Mouse (Mus musculus) kidney, adult 2 months (tissue): ENCODE results near the gene Znhit1. TPM values are rescaled to one million over a fixed set of nuclear protein-coding genes. Genes with fewer than 3 reads are reported as not detected.
A peak's percentile ranks its signal among the peaks of the same experiment; 100 is the strongest.

Experiments
- DNase-seq: peaks from one replicate; pipeline ENCODE4 v3.0.0; 2021
- H3K27ac ChIP-seq: fragments of 200-500 bp; 2 replicates; pipeline ENCODE4 v1.5.1; 2012; ENCODE audit warnings: low read depth, low read length, control low read depth, inconsistent platforms; ENCODE audit not compliant: insufficient read depth
- H3K27me3 ChIP-seq: fragments of 200-500 bp; replicated peaks from 2 replicates; pipeline ENCODE4 v1.6.1; 2012; ENCODE audit warnings: mild to moderate bottlenecking, moderate library complexity, low read length, inconsistent platforms; ENCODE audit not compliant: control insufficient read depth, insufficient read depth
- H3K36me3 ChIP-seq: fragments of 200-500 bp; 2 replicates; pipeline ENCODE4 v1.6.1; 2012; ENCODE audit warnings: mild to moderate bottlenecking, moderate library complexity, low read length, inconsistent platforms; ENCODE audit not compliant: control insufficient read depth, insufficient read depth
- H3K4me1 ChIP-seq: fragments of 200-500 bp; 2 replicates; pipeline ENCODE4 v1.6.1; 2011; ENCODE audit warnings: low read length; ENCODE audit not compliant: control insufficient read depth, insufficient read depth
- H3K4me3 ChIP-seq: fragments of 200-500 bp; 2 replicates; pipeline ENCODE4 v1.5.1; 2011; ENCODE audit warnings: mild to moderate bottlenecking, low read depth, low read length, control low read depth; ENCODE audit not compliant: insufficient read depth
- CTCF ChIP-seq: fragments of 200-500 bp; conservative IDR thresholded peaks from 2 replicates; pipeline ENCODE4 v1.5.1; 2011; ENCODE audit warnings: low read depth, mild to moderate bottlenecking, control low read depth, low read length, moderate library complexity, mixed read lengths; ENCODE audit not compliant: insufficient read depth, insufficient read length
- POLR2A ChIP-seq: fragments of 200-500 bp; IDR thresholded peaks from one replicate; pipeline ENCODE4 v1.6.1; 2011; ENCODE audit warnings: low read depth, low read length, control low read depth
- WGBS: fragments of 180-500 bp; shearing (Covaris S2); methylation state at CpG from one replicate; pipeline ENCODE4 v1.1.7; 2018; 5-methylcytosine and 5-hydroxymethylcytosine counted together
- polyA plus RNA-seq: library from polyadenylated mRNA; depleted of rRNA; stranded (reverse); fragments of >200 nt; gene quantifications from 2 replicates; pipeline ENCODE4 v1.2.3, GENCODE M21; 2012

Znhit1 gene
- polyA plus RNA-seq, 1 experiment: 99.7 TPM

DNA sequence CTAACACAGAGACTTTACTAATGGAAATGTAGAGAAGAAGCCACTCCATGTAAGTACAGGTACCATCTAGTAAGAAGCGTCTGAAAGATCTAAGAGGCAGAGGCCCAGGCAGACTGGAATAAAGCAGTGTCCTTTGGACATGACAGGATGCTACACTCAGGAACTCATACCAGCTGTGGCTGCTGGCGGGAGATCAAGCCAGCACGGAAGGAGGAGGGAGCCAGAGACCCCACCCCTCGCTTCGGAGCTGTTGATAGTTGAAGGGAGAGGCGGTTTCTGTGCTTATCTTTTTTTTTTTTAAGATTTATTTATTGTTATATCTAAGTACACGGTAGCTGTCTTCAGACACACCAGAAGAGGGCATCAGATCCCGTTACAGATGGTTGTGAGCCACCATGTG is 19.5 kb upstream of the Znhit1 start:
- TF ChIP-seq CTCF (no peak), POLR2A (no peak)
- no peaks in the 10 kb centered on the region for H3K4me1 ChIP-seq
- H3K4me3 ChIP-seq: no peak overlapping the region
- H3K27me3 ChIP-seq: no peaks in the 10 kb centered on the region
- WGBS: 31% methylated on average over 8 of the region's 8 CpGs
- no peak overlapping the region for H3K27ac ChIP-seq
- no peak for DNase-seq
- no peaks in the 10 kb centered on the region for H3K36me3 ChIP-seq

GRCm38 (mm10) chr5:137000612-137001011 is 12.8 kb upstream of the Znhit1 start:
- no peak overlapping the region for H3K4me3 ChIP-seq
- no peaks in the 10 kb centered on the region for H3K4me1 ChIP-seq
- H3K27me3 ChIP-seq: no peaks in the 10 kb centered on the region
- TF ChIP-seq CTCF (no peak), POLR2A (no peak)
- no peak for DNase-seq
- no peaks in the 10 kb centered on the region; the same call in 1 of the 2 replicates for H3K36me3 ChIP-seq
- H3K27ac ChIP-seq: no peak overlapping the region
- WGBS: 84% methylated on average over 2 of the region's 2 CpGs

DNA sequence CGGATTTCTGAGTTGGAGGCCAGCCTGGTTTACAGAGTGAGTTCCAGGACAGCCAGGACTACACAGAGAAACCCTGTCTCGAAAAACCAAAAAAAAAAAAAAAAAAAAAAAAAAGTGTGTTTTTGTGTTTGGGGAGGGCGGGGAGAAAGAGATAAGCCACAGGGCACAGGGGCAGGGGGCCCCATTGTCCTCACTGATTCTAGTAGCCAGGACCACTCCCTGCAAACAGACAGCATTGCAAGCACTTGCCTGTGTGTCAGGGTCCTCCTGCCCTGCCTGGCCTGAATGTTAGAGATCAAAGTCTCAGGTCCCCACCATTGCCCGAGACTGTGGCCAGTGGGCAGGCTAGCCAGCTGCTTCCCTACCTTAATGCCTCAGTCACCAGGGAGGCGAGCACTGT is 11.6 kb upstream of the Znhit1 start:
- no peak for DNase-seq
- TF ChIP-seq CTCF (no peak), POLR2A (no peak)
- Histone ChIP-seq H3K27me3 (no peaks in the 10 kb centered on the region), H3K4me1 (no peaks in the 10 kb centered on the region), H3K27ac (no peak overlapping the region), H3K36me3 (no peaks in the 10 kb centered on the region; the same call in 1 of the 2 replicates), H3K4me3 (no peak overlapping the region)
- WGBS: 66% methylated on average over 5 of the region's 5 CpGs

DNA sequence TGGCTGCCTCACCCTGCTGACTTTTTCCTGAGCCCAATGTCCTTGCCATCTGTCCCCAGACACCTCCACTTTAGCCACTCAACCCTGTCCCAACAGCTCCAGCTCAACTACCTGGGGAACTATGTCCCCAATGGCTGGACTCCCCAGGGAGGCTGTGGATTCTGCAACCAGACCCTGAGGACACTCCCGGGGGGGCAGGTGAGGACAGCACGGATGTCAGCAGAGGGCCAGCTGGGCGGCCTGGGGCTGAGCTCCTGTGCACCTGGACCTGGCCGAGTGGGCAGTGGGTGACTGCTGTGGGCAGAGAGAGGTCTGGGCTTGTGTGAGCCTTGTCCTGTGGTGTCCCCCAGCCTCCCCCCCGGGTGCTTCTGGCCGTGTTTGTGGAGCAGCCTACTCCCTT is 2.0 kb upstream of the Znhit1 start:
- no peak for DNase-seq
- Histone ChIP-seq H3K27ac (no peak overlapping the region), H3K4me3 (no peak overlapping the region), H3K27me3 (no peaks in the 10 kb centered on the region), H3K36me3 (no peaks in the 10 kb centered on the region), H3K4me1 (peaks cover 4% of the 10 kb centered on the region; the same call in 1 of the 2 replicates)
- TF ChIP-seq POLR2A (no peak), CTCF (no peak)
- 83% methylated on average over 6 of the region's 6 CpGs for WGBS

DNA sequence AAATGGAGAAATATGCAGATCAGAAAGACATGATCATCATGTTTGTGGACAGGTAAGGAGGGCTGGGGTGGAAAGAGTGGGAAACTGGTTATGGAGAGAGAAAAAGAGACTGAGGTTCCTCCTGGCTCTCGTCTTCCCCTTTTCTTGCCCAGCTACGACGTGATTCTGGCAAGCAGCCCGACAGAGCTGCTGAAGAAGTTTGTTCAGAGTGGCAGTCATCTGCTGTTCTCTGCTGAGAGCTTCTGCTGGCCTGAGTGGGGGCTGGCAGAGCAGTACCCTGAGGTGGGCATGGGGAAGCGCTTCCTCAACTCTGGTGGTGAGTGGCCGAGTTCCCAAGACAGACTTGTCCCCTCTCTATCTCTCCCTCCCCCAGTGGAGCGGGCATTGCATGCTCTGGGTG is 599 bp upstream of the Znhit1 start:
- TF ChIP-seq CTCF (no peak), POLR2A (no peak)
- DNase-seq: peak; percentile 25
- H3K4me3 ChIP-seq: peak overlapping the region; percentile 88; the same call in 1 of the 2 replicates
- H3K27ac ChIP-seq: no peak overlapping the region
- no peaks in the 10 kb centered on the region for H3K27me3 ChIP-seq
- H3K4me1 ChIP-seq: peaks cover 4% of the 10 kb centered on the region; the same call in 1 of the 2 replicates
- 65% methylated on average over 7 of the region's 7 CpGs for WGBS
- H3K36me3 ChIP-seq: no peaks in the 10 kb centered on the region

GRCm38 (mm10) chr5:136987138-136987933 is 485 bp downstream of the Znhit1 start:
- WGBS: under 1% methylated on average over 67 of the region's 67 CpGs
- TF ChIP-seq CTCF (no peak), POLR2A (peak; percentile 4)
- Histone ChIP-seq H3K4me1 (peaks cover 4% of the 10 kb centered on the region; the same call in 1 of the 2 replicates), H3K36me3 (no peaks in the 10 kb centered on the region), H3K27me3 (no peaks in the 10 kb centered on the region), H3K27ac (peak overlapping the region; percentile 21), H3K4me3 (peak overlapping the region; percentile 88)
- DNase-seq: peak; percentile 86

GRCm38 (mm10) chr5:136986695-136987137 is 1.1 kb downstream of the Znhit1 start, which contains the start of gene Plod3:
TSS of gene Plod3 (plus strand) at chr5:136987019.
- WGBS: under 1% methylated on average over 26 of the region's 26 CpGs
- TF ChIP-seq POLR2A (no peak), CTCF (no peak)
- H3K4me1 ChIP-seq: peaks cover 4% of the 10 kb centered on the region; the same call in 1 of the 2 replicates
- peak within 1 kb of the TSS; percentile 88 for H3K4me3 ChIP-seq
- H3K27me3 ChIP-seq: no peaks in the 10 kb centered on the region
- no peaks in the 10 kb centered on the region for H3K36me3 ChIP-seq
- DNase-seq: peak; percentile 99
- peak within 1 kb of the TSS; percentile 21 for H3K27ac ChIP-seq
